Mouse (Mus musculus) urinary bladder, postnatal 4 days (tissue): Measurements from ENCODE around the gene Rnf217.

Experiments used
- DNase-seq, 2 experiments: peaks; one replicate each; pipeline ENCODE4 v3.0.0; 2021 to 2022; ENCODE audit warnings: low spot score in 2 of 2

Gene Rnf217

GRCm38 (mm10) chr10:31609066-31609961 lies at the start of gene Rnf217:
Rnf217 (minus strand) TSS chr10:31609184.
- DNase-seq, result peak; percentile 62 to 71

DNA sequence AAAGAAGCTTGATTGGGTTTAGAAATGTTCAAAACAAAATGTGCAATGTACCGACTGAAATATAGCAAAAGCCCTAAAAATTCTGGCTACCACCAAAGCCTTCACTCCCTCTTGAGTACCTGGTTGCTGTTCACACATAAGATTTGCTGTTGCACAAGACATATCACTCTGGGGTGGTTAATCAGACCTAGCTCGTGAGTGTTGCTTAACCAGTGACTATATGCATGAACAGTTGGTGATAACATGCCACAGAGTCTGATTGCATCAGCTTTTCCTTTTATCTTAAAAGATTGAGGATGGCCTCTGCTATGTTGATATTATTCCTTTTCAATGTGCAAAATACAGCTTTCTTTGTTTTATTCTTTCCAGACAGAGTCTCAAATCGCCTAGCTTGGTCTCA lies 38.3 kb upstream of the Rnf217 start:
- no peak for DNase-seq

GRCm38 (mm10) chr10:31646083-31646482 lies 37.1 kb upstream of the Rnf217 start:
- DNase-seq, result no peak

DNA sequence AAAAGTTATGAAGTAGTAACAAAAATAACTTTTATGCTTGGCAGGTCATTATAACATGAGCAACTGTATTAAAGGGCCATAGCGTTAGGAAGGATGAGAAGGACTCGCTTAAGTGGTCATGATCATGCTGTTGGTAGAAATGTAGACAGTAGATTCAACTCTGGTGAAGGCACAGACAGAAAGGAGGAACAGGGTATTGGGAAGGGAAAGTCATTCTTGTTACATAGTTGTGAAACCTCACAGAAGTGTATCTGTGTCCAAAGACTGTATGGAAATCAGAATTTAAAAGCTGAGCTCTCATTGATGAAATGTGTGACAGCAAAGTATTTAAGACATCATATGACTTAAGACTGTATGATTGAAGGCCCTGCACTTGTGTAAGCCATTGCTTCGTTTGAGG lies 26.1 kb upstream of the Rnf217 start:
- no peak for DNase-seq

DNA sequence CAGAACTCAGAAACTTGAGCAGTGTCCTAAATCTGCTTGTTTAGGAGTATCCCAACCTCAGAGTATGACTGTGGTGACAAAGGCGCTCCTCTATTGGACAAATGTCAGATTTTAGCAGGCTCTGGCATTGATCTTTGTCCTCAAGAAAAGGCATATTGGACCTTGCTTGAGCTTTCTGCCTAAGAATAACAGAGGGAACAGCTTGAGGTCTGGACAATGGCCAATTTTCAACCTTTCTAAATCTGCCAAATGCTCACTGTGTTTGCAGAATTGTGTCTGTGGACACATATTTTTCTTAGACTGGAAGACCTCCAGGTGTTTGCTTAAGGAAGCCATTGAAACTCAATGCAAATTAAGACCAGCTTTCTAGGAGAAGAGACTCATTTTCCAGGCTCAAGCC lies 23.0 kb upstream of the Rnf217 start:
- no peak for DNase-seq

- DNase-seq, result no peak
These were observed 6.4 kb upstream of the Rnf217 start for GRCm38 (mm10) chr10:31615355-31615754.

- DNase-seq, result no peak
These were observed 5.1 kb upstream of the Rnf217 start for GRCm38 (mm10) chr10:31614111-31614510.

DNA sequence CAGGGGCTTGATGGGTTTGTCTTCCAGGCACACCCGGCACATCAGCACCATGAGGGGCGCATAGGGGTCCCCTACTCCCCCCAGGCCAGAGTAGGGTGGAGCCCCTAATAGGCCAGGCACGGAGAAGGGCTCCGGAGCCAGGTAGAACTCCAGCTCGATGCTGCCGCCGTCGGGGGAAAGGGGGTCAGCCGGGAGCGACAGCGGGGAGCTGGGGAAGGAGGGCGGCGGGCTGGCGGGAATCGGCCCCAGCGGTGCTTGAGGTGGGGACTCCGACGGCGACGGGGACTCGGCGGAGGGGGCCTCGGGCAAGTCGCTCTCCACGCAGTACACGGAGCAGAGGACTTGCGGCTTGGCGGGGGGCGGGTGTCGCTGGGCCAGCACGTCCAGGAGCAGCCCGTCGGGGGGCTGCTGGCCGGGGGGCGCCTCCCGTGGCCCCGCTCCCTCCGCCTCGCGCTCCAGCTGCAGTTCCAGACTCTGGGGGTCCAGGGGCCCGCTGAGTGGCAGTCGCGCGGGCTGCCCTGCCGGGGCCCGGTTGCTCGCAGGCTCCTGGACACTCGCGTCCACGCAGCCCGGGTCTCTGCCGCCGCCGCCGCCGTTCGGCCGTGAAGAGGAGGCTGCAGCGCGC lies 431 bp downstream of the Rnf217 start:
- DNase-seq, result peak; percentile 28 to 68

- DNase-seq, result no peak
These were observed 1.8 kb downstream of the Rnf217 start for GRCm38 (mm10) chr10:31606981-31607867.

DNA sequence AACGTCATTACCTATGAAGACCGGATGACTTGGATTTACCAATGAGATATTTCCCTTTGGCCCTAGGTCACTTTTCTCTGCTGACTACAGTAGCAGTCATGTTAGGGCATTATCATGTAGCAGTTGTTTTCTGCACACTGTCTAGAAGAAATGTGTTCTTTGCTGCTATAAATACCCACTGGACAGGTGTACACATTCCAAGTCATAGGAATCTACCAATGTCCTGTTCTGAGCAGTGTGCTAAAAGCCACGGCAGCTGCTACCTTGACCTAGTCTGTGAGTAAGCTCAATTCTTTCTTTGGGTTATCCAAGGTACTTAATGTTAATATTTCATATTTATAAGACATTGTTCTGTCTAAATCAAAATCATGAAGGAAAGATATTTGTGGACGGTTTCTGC lies 5.1 kb downstream of the Rnf217 start:
- no peak for DNase-seq

DNA sequence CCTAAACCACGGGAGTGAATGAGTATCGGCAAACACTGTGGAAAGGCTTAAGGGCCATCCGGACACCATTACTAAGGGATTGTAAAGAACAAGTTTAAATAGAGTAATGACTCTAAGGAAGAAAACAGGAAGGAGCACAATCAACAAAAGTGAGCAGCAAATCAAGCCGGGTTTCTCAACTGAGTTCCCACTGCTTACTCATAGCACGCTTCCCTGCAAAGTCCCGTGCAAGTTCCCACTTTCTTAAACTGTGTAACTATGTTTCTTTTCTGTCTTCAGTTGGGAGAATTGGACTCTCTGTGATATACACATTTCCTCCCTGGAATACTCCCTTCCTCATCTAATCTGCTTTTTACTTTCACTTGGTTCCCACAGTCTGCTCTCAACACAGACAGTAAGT lies 8.9 kb downstream of the Rnf217 start:
- DNase-seq, result no peak

- DNase-seq, result no peak
These were observed 11.1 kb downstream of the Rnf217 start for GRCm38 (mm10) chr10:31597886-31598285.

DNA sequence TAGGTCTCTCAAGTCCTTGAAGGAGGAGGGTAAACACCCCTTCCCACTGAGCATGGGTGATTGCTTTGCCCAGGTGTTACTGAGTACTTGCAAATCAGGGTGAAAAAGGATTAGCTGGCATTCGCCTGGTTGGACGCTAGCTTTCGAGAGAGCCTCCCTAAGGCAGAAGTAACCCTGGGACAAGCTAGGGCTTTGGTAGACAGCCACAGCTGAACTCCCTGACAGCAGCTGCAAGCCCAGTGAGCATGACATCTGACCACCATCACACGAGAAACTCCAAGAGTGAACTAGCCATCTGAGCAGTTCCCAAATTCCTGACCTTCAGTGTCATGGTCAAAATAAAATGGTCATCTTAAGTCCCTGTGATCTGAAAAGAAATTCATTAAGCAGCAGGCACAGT lies 12.2 kb downstream of the Rnf217 start:
- no peak for DNase-seq

- no peak for DNase-seq
These were observed 13.7 kb downstream of the Rnf217 start for GRCm38 (mm10) chr10:31595326-31595725.

- DNase-seq, result no peak
These were observed 16.1 kb downstream of the Rnf217 start for GRCm38 (mm10) chr10:31592741-31593524.

DNA sequence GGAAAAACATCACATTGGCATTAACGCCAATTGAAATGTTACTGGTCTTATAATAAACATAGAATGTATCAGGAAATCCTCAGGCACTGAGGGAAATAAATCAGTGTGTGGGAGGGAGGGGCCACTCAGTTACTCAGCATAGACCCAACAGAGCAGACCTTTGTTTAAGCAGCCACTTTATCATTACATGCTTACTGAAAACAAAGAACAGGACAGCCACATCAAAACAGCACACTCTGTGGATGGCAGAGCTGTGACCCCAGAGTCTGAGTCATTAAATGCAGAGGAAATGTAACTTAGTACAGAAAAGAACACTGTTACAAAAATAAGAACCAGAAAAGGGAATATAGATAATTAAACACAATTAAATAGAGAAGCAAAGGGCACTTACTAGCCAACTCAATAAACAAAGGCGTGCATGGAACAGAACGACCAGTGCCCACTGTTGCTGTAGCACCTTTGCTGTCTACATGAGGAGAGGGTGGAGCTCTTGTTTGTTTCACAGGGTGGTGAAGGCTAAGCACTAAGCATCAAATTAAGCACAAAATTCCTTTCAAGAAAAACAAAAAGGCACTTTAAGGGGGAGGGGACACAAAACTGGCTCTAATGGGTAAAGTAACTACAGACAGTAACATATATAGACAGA lies 16.8 kb downstream of the Rnf217 start:
- DNase-seq, result no peak

GRCm38 (mm10) chr10:31580722-31581121 lies 28.3 kb downstream of the Rnf217 start:
- DNase-seq, result no peak

GRCm38 (mm10) chr10:31580073-31580472 lies 28.9 kb downstream of the Rnf217 start:
- DNase-seq, result no peak

GRCm38 (mm10) chr10:31573267-31573666 lies 35.7 kb downstream of the Rnf217 start:
- DNase-seq, result no peak

DNA sequence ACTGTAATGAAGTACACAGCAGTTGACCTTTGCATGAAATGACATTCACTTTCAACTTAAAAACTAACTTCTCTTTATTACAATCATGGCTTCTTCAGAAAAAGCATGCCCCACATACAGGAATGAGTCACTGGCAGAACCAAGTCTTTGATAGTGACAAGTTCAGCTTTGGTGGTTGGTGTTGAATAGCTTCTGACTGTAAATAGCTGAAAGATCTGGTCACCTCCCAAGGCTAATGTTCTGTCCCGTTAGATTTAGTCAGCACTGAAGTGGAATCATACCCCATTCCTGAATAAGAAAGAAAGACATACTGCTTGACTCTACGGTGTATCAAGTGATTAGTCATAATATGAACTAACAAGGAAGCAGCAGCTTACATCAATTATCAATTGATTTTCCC lies 51.7 kb downstream of the Rnf217 start:
- DNase-seq, result no peak

- no peak for DNase-seq
These were observed 53.5 kb downstream of the Rnf217 start for GRCm38 (mm10) chr10:31555433-31555960.
